8 mouse cellular contexts compared by ENCODE assay signal in genomic region chr2:157432476-157432875, GRCm38 (mm10). TPM values are rescaled to one million over a fixed set of nuclear protein-coding genes. Genes with fewer than 3 reads are reported as not detected.
DNase-seq lines count a peak whose midpoint lies in the region; ATAC-seq and TF ChIP-seq lines count a peak whose summit lies in the region.

No protein-coding gene starts in this region.

- H3K4me2 ChIP-seq in midbrain, embryonic 11.5 days, result no peak overlapping the region
- no peak overlapping the region for H3K4me2 ChIP-seq in intestine, postnatal 0 days (replicated peaks; ENCODE audit: low read depth)

- H3K9me3 ChIP-seq in midbrain, embryonic 10.5 days (replicated peaks), result no peaks in the 10 kb centered on the region
- H3K9me3 ChIP-seq in midbrain, embryonic 11.5 days (ENCODE audit: control insufficient read depth, low read length), result no peaks in the 10 kb centered on the region
- no peaks in the 10 kb centered on the region for H3K9me3 ChIP-seq in intestine, postnatal 0 days (ENCODE audit: control insufficient read depth)

- H3K27ac ChIP-seq in midbrain, embryonic 10.5 days (replicated peaks), result peak overlapping the region; percentile 50; the same call in 1 of the 2 replicates
- no peak overlapping the region for H3K27ac ChIP-seq in midbrain, embryonic 11.5 days (ENCODE audit: low read depth, low read length)
- peak overlapping the region; percentile 87 for H3K27ac ChIP-seq in intestine, postnatal 0 days (ENCODE audit: low read depth, low read length)

- H3K27me3 ChIP-seq in midbrain, embryonic 10.5 days (ENCODE audit: low read depth, poor library complexity, severe bottlenecking), result no peaks in the 10 kb centered on the region
- H3K27me3 ChIP-seq in midbrain, embryonic 11.5 days (ENCODE audit: control insufficient read depth, insufficient read depth, low read length), result no peaks in the 10 kb centered on the region
- H3K27me3 ChIP-seq in intestine, postnatal 0 days (replicated peaks; ENCODE audit: control insufficient read depth, insufficient read depth, low read length), result no peaks in the 10 kb centered on the region

- ATAC-seq in midbrain, embryonic 11.5 days (ENCODE audit: low FRiP score), result no peak
- ATAC-seq in intestine, postnatal 0 days, result no peak
- ATAC-seq in CD4-positive, CD25-positive, alpha-beta regulatory T cell, adult 4 months, result no peak

- peaks cover 81% of the 10 kb centered on the region for H3K36me3 ChIP-seq in midbrain, embryonic 10.5 days
- peaks cover 2% of the 10 kb centered on the region; the same call in 1 of the 2 replicates for H3K36me3 ChIP-seq in midbrain, embryonic 11.5 days (ENCODE audit: control insufficient read depth, insufficient read depth, low read length)
- H3K36me3 ChIP-seq in intestine, postnatal 0 days (ENCODE audit: control insufficient read depth, insufficient read depth), result peaks cover 36% of the 10 kb centered on the region

- H3K4me1 ChIP-seq in midbrain, embryonic 10.5 days, result peaks cover 66% of the 10 kb centered on the region
- H3K4me1 ChIP-seq in midbrain, embryonic 11.5 days (ENCODE audit: control insufficient read depth, insufficient read depth, low read length), result peaks cover 13% of the 10 kb centered on the region
- H3K4me1 ChIP-seq in intestine, postnatal 0 days (replicated peaks; ENCODE audit: control insufficient read depth, insufficient read depth, low read length), result peaks cover 48% of the 10 kb centered on the region

- H3K9ac ChIP-seq in midbrain, embryonic 11.5 days (ENCODE audit: low read length), result no peak overlapping the region
- H3K9ac ChIP-seq in intestine, postnatal 0 days (ENCODE audit: low read depth, low read length), result no peak overlapping the region

- DNase-seq in cerebellum, postnatal 14 days, result peak; percentile 50 to 63
- DNase-seq in cerebellum, adult 9-11 months, result no peak
- no peak for DNase-seq in midbrain, embryonic 10.5 days (ENCODE audit: low spot score)
- DNase-seq in midbrain, embryonic 11.5 days (ENCODE audit: low spot score, missing footprints), result no peak
- DNase-seq in right cerebral cortex, postnatal 14 days, result peak; percentile 65
- no peak for DNase-seq in MN1 (ENCODE audit: low spot score)

- TF ChIP-seq CTCF in intestine, postnatal 0 days (IDR thresholded peaks at IDR 0.05; ENCODE audit: low read depth), result no peak

- no peak overlapping the region for H3K4me3 ChIP-seq in midbrain, embryonic 10.5 days
- H3K4me3 ChIP-seq in midbrain, embryonic 11.5 days (ENCODE audit: low read depth, low read length), result no peak overlapping the region
- H3K4me3 ChIP-seq in intestine, postnatal 0 days (ENCODE audit: low read depth, low read length), result no peak overlapping the region

- WGBS in midbrain, embryonic 10.5 days, result 76% methylated on average over 9 of the region's 9 CpGs
- WGBS in midbrain, embryonic 11.5 days, result 78% methylated on average over 9 of the region's 9 CpGs
- 80% methylated on average over 9 of the region's 9 CpGs for WGBS in intestine, postnatal 0 days

RNA-seq across cellular contexts. Expression of gene Src, which starts 14.2 kb away (rescaled TPM):
- polyA plus RNA-seq in midbrain, embryonic 10.5 days (2016; fragmentation: Nextera tagmentation; extraction: Ambion mirVana), result 16.1 and 19.3 TPM in 2 replicates
- 11.2 and 14.0 TPM in 2 replicates for polyA plus RNA-seq in midbrain, embryonic 11.5 days (2014; fragmentation: Nextera tagmentation; extraction: Ambion mirVana)
- polyA plus RNA-seq in intestine, postnatal 0 days (2015; fragmentation: Nextera tagmentation; extraction: Ambion mirVana), result 23.9 and 25.1 TPM in 2 replicates
- polyA plus RNA-seq in CD4-positive, CD25-positive, alpha-beta regulatory T cell, adult 4 months (2017; shearing (Covaris generic)), result 1 to 10 TPM; 1.6 to 2.0 TPM

Comparison
In these comparisons a context has a peak if more than half of its experiments do, and no peak if none do; other contexts are left out.
1. DNase-seq: peak in cerebellum, postnatal 14 days (2 of 2) and right cerebral cortex, postnatal 14 days (single experiment); none in cerebellum, adult 9-11 months (single experiment), midbrain, embryonic 10.5 days (single experiment), midbrain, embryonic 11.5 days (single experiment) and MN1 (single experiment).